Mouse (Mus musculus) MEL (cell line): ENCODE data around the gene Cirbp.

Source experiments
- CHD1 ChIP-seq: IDR thresholded peaks from 2 replicates; pipeline ENCODE4 v1.6.1; 2012; ENCODE audit warnings: low read depth, mild to moderate bottlenecking, inconsistent platforms, low read length, improper control_type of control experiment
- CHD2 ChIP-seq: IDR thresholded peaks from 2 replicates; pipeline ENCODE4 v1.6.1; 2011; ENCODE audit warnings: low read length, improper control_type of control experiment
- CTCF ChIP-seq, 3 experiments: IDR thresholded peaks in 2 of 3; conservative IDR thresholded peaks in 1 of 3; 2 replicates each; pipeline ENCODE4 v1.5.1; 2011 to 2012; ENCODE audit warnings: low read length in 3 of 3, low read depth in 2 of 3, mild to moderate bottlenecking in 2 of 3, improper control_type of control experiment in 1 of 3, inconsistent platforms in 1 of 3, mixed read lengths in 1 of 3, moderate library complexity in 1 of 3; ENCODE audit not compliant: control insufficient read depth in 1 of 3, insufficient read depth in 1 of 3, poor library complexity in 1 of 3, severe bottlenecking in 1 of 3
- E2F4 ChIP-seq: IDR thresholded peaks from 2 replicates; pipeline ENCODE4 v1.6.1; 2011; ENCODE audit warnings: low read depth, low read length, improper control_type of control experiment, borderline replicate concordance
- ELF1 ChIP-seq: IDR thresholded peaks from 2 replicates; pipeline ENCODE4 v1.6.1; 2014; ENCODE audit warnings: low read depth, mild to moderate bottlenecking, inconsistent platforms, low read length, improper control_type of control experiment, moderate library complexity
- EP300 ChIP-seq, 2 experiments: IDR thresholded peaks; 2 replicates each; pipeline ENCODE4 v1.6.1; 2011; ENCODE audit warnings: improper control_type of control experiment in 2 of 2, low read length in 2 of 2, low read depth in 1 of 2, mild to moderate bottlenecking in 1 of 2
- GABPA ChIP-seq: IDR thresholded peaks from 2 replicates; pipeline ENCODE4 v1.6.1; 2012; ENCODE audit warnings: low read depth, mild to moderate bottlenecking, inconsistent platforms, low read length, improper control_type of control experiment, moderate library complexity
- GATA1 ChIP-seq: IDR thresholded peaks from 2 replicates; pipeline ENCODE4 v1.6.1; 2011; ENCODE audit warnings: low read depth, low read length, improper control_type of control experiment
- KAT2A ChIP-seq: conservative IDR thresholded peaks from 2 replicates; pipeline ENCODE4 v1.6.1; 2012; ENCODE audit warnings: low read depth, low read length, improper control_type of control experiment, inconsistent platforms
- MAX ChIP-seq: IDR thresholded peaks from 2 replicates; pipeline ENCODE4 v1.6.1; 2011; ENCODE audit warnings: low read length, improper control_type of control experiment
- MAZ ChIP-seq: IDR thresholded peaks from 2 replicates; pipeline ENCODE4 v1.6.1; 2012; ENCODE audit warnings: low read depth, mild to moderate bottlenecking, inconsistent platforms, low read length, improper control_type of control experiment
- POLR2A ChIP-seq, 2 experiments: IDR thresholded peaks; 2 replicates each; pipeline ENCODE4 v1.6.1; 2011 to 2012; ENCODE audit warnings: low read length in 2 of 2, mild to moderate bottlenecking in 2 of 2, control low read depth in 1 of 2, improper control_type of control experiment in 1 of 2, low read depth in 1 of 2, moderate library complexity in 1 of 2; ENCODE audit not compliant: control insufficient read depth in 1 of 2, insufficient read depth in 1 of 2, poor library complexity in 1 of 2
- TBP ChIP-seq: IDR thresholded peaks from 2 replicates; pipeline ENCODE4 v1.8.0; 2011; ENCODE audit warnings: low read depth, low read length, improper control_type of control experiment
- USF1 ChIP-seq: IDR thresholded peaks from 2 replicates; pipeline ENCODE4 v1.6.1; 2014; ENCODE audit warnings: low read depth, mild to moderate bottlenecking, inconsistent platforms, low read length, improper control_type of control experiment, moderate library complexity

DNA sequence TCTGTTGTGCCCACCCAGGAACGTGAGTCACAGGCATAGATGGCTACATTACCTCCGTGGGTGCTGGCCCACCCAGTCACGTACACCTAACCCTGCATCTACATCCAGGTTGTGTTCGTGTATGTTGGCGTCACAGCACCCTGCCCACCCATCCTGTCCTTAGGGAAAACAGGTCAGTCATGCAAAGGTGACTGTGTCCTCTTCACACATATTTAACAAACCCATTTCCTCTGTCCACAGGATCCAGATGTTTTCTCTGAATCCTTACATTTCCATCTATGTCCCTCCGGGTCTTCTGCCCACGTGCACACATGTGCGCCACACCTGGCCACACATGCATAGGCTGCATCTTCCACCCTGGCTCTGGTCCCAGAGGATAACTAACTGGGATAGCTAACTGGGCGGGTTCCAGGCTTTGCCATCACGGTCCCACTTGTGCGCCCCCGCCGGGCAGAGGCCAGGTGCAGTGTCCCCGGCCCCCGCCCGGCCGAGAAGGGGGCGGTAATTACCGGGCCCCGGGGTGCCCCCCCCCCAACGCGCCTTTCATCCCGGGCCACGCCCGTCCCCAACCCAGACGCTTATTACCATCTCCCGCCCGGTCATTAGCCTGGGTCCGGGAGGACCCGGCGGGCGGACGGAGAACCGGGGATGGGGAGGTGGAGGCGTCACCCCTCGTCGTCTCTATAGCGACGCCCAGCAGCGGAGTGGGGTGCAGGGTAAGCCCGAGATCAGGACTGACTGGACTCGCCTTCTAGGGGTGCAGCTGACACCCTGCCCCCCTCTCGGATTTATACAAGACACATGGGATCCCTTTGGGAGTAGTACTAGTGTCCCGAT lies 1.4 kb upstream of the Cirbp start:
- TF ChIP-seq POLR2A (IDR thresholded peaks at IDR 0.05; ENCODE audit: control insufficient read depth in 1 of 2, insufficient read depth in 1 of 2, low read depth in 1 of 2, low read length in 2 of 2, poor library complexity in 1 of 2) (no peak), KAT2A (no peak), GABPA (no peak), CHD2 (no peak), MAZ (no peak; the same call in 1 of the 2 replicates), E2F4 (no peak), CTCF (IDR thresholded peaks at IDR 0.05 in 2 of 3, conservative IDR thresholded peaks at IDR 0.05 in 1 of 3; ENCODE audit: control insufficient read depth in 1 of 3, insufficient read depth in 1 of 3, low read depth in 2 of 3, low read length in 3 of 3, poor library complexity in 1 of 3, severe bottlenecking in 1 of 3) (no peak), GATA1 (no peak), USF1 (no peak), MAX (no peak), TBP (no peak), EP300 (IDR thresholded peaks at IDR 0.05; ENCODE audit: low read depth in 1 of 2, low read length in 2 of 2) (no peak), CHD1 (no peak), ELF1 (no peak)
